Mouse (Mus musculus) stomach, embryonic 15.5 days (tissue): ENCODE measurements at regions not wholly inside any gene's neighbourhood (a gene's known extent, or its start where the extent isn't known, plus 50 kb on each side); places are given as distances from the start of the nearest gene placed in this dataset. TPM values are rescaled to one million over a fixed set of nuclear protein-coding genes. Genes with fewer than 3 reads are reported as not detected.

ENCODE experiments used
- microRNA-seq: library from miRNA; unstranded; fragments of <30 nt; microRNA quantifications from one replicate; pipeline ENCODE4, GENCODE M21; 2016

Small RNA genes lying in the stretch of these regions (microRNA-seq; reads per million reads assigned to microRNA genes)
- not detected for gene Gm27410
